Comparison of ENCODE assay signal across 8 mouse cellular contexts in genomic region chr16:29893871-29894828, GRCm38 (mm10).
DNase-seq lines count a peak whose midpoint lies in the region; ATAC-seq and TF ChIP-seq lines count a peak whose summit lies in the region.

No protein-coding gene starts in this region.

- no peak overlapping the region; the same call in 1 of the 2 replicates for H3K9ac ChIP-seq in heart, embryonic 14.5 days (ENCODE audit: low read length)
- H3K9ac ChIP-seq in limb, embryonic 11.5 days (ENCODE audit: low read length) = peak overlapping the region; percentile 38; the same call in 1 of the 2 replicates
- no peak overlapping the region for H3K9ac ChIP-seq in neural tube, embryonic 15.5 days (replicated peaks)

- no peak overlapping the region for H3K4me3 ChIP-seq in heart, embryonic 14.5 days (ENCODE audit: control insufficient read depth in 1 of 2, insufficient read depth in 1 of 2, low read depth in 1 of 2, low read length in 2 of 2)
- H3K4me3 ChIP-seq in limb, embryonic 11.5 days (ENCODE audit: low read depth, low read length) = no peak overlapping the region
- H3K4me3 ChIP-seq in neural tube, embryonic 15.5 days (replicated peaks) = no peak overlapping the region
- H3K4me3 ChIP-seq in left cerebral cortex, adult 2 months = no peak overlapping the region

- H3K36me3 ChIP-seq in heart, embryonic 14.5 days (ENCODE audit: control insufficient read depth, insufficient read depth, low read length) = no peaks in the 10 kb centered on the region
- no peaks in the 10 kb centered on the region for H3K36me3 ChIP-seq in limb, embryonic 11.5 days (ENCODE audit: control insufficient read depth, insufficient read depth, low read length)
- no peaks in the 10 kb centered on the region for H3K36me3 ChIP-seq in neural tube, embryonic 15.5 days

- peak; percentile 15 to 26 for DNase-seq in cerebellum, postnatal 25 days
- no peak for DNase-seq in cerebellum, adult 11-12 months
- DNase-seq in embryo, embryonic 11.5 days (ENCODE audit: low read depth, low spot score) = peak; percentile 62
- peak; percentile 82 for DNase-seq in limb, embryonic 11.5 days (ENCODE audit: low spot score)
- no peak for DNase-seq in left cerebral cortex, adult 2 months (ENCODE audit: extremely low spot score in 1 of 2, low spot score in 2 of 2)
- no peak for DNase-seq in kidney, postnatal 36 days

- H3K27me3 ChIP-seq in heart, embryonic 14.5 days (ENCODE audit: control insufficient read depth, insufficient read depth, low read length) = no peaks in the 10 kb centered on the region
- H3K27me3 ChIP-seq in limb, embryonic 11.5 days (ENCODE audit: control insufficient read depth, insufficient read depth, low read length) = no peaks in the 10 kb centered on the region
- peaks cover 10% of the 10 kb centered on the region for H3K27me3 ChIP-seq in neural tube, embryonic 15.5 days (replicated peaks)

- H3K4me2 ChIP-seq in heart, embryonic 14.5 days (ENCODE audit: low read length) = 0 out of 2 replicates have a peak overlapping the region, but pooled peaks have one; percentile 13
- peak overlapping the region; percentile 42 for H3K4me2 ChIP-seq in limb, embryonic 11.5 days (ENCODE audit: low read depth, severe bottlenecking)
- H3K4me2 ChIP-seq in neural tube, embryonic 15.5 days = peak overlapping the region; percentile 35

- TF ChIP-seq CTCF in left cerebral cortex, adult 2 months (IDR thresholded peaks at IDR 0.05) = no peak

- peaks cover 26 to 28% of the 10 kb centered on the region in 2 experiments for H3K4me1 ChIP-seq in heart, embryonic 14.5 days (ENCODE audit: control insufficient read depth in 2 of 2, insufficient read depth in 2 of 2, low read length in 2 of 2)
- peaks cover 41% of the 10 kb centered on the region for H3K4me1 ChIP-seq in limb, embryonic 11.5 days (ENCODE audit: control insufficient read depth, insufficient read depth, low read length)
- H3K4me1 ChIP-seq in neural tube, embryonic 15.5 days = peaks cover 20% of the 10 kb centered on the region

- 40% methylated on average over 21 of the region's 21 CpGs for WGBS in heart, embryonic 14.5 days
- 16% methylated on average over 21 of the region's 21 CpGs for WGBS in limb, embryonic 11.5 days
- WGBS in neural tube, embryonic 15.5 days = 16% methylated on average over 21 of the region's 21 CpGs

- H3K27ac ChIP-seq in heart, embryonic 14.5 days (replicated peaks in 1 of 2; ENCODE audit: control insufficient read depth in 1 of 2, insufficient read depth in 1 of 2, low read depth in 2 of 2, low read length in 2 of 2) = peak overlapping the region in 1 of 2 experiments; percentile 50; a peak in 2 of 4 replicates
- peak overlapping the region; percentile 92 for H3K27ac ChIP-seq in limb, embryonic 11.5 days (replicated peaks; ENCODE audit: low read depth, low read length)
- H3K27ac ChIP-seq in neural tube, embryonic 15.5 days (replicated peaks) = peak overlapping the region; percentile 58
- no peak overlapping the region for H3K27ac ChIP-seq in left cerebral cortex, adult 2 months

- no peak for ATAC-seq in heart, embryonic 14.5 days (ENCODE audit: insufficient number of reproducible peaks, insufficient read depth, low FRiP score, low read depth)
- peak; percentile 91 for ATAC-seq in limb, embryonic 11.5 days (ENCODE audit: insufficient number of reproducible peaks, low FRiP score, low TSS enrichment, low read depth)
- peak; percentile 77 for ATAC-seq in neural tube, embryonic 15.5 days (ENCODE audit: low FRiP score)

- H3K9me3 ChIP-seq in heart, embryonic 14.5 days (ENCODE audit: control insufficient read depth, low read length) = no peaks in the 10 kb centered on the region
- H3K9me3 ChIP-seq in limb, embryonic 11.5 days (ENCODE audit: control insufficient read depth, low read length) = no peaks in the 10 kb centered on the region
- H3K9me3 ChIP-seq in neural tube, embryonic 15.5 days (replicated peaks) = no peaks in the 10 kb centered on the region

- intact Hi-C loops in left cerebral cortex, adult 2 months (cut with DNase I) = no loop called here

Comparison
In these comparisons a context has a peak if more than half of its experiments do, and no peak if none do; other contexts are left out.
1. DNase-seq: peak in cerebellum, postnatal 25 days (2 of 2), embryo, embryonic 11.5 days (single experiment) and limb, embryonic 11.5 days (single experiment); none in cerebellum, adult 11-12 months (single experiment), left cerebral cortex, adult 2 months (0 of 2) and kidney, postnatal 36 days (0 of 2).
2. Peak in every context shown above with its lines, with median percentiles within 50 percentile points of each other: H3K4me2 ChIP-seq.